Mouse (Mus musculus): Measurements from ENCODE around the gene Ptger1.

The Ptger1 gene

GRCm38 (mm10) chr8:83656043-83656442, 10.4 kb upstream of the Ptger1 start:
- no peak for DNase-seq (ENCODE audit: low read depth, low spot score)

DNA sequence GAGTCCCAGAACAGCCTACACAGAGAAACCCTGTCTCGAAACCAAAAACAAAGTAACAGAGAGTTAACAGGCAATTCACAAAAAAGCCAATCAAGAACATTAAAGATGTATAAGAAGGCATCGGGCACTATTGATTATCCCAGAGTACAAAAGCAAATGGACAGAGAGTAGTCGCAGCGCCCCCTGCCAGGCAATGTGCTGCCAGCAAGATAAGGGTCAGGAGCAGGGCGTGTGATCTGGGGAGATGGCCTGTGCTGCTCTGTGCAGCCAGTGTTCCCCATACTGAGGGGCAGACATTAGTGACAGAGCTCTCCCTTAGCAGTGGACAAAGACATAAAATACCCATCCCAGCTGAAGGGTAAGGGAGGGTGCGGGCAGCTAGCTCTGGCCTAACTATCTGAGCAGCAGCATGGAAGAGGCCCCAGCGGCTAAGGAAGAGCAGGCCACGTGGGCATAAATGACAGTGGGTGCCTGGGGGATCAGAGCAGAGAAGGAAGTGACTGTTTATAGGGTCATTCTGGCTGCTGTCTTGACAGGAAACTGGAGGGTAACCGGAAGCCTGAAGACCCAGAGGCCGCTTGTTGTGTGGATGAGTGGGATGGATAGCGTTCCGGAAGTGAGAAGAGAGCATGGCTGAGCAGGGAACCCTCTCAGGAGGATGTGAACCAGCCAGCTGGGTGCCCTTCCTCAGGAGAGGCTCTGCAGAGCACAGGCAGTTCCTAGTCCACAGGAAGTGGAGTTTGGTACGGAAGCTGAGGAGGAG, 9.8 kb upstream of the Ptger1 start:
- no peak for DNase-seq (ENCODE audit: low read depth, low spot score)

DNA sequence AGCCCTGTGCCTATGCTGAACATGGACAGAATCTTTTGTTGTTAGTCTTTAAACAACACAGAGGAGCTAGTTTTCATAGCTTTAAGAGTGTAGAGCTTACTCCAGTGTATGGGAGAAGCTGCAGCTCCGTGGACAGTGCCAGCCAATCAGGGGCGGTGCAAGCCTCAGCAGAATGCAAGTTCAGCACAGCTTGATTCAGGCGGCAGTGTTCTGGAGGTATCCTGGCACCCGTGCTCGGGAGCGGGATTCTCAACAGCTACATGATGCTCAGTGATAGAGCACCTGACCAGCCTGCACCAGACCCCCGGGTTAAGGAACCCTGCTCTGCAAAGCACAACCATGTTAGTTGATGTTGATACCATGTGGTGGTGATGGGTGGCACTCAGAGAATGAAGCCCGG, 5.9 kb upstream of the Ptger1 start:
- no peak for DNase-seq (ENCODE audit: low read depth, low spot score)

DNA sequence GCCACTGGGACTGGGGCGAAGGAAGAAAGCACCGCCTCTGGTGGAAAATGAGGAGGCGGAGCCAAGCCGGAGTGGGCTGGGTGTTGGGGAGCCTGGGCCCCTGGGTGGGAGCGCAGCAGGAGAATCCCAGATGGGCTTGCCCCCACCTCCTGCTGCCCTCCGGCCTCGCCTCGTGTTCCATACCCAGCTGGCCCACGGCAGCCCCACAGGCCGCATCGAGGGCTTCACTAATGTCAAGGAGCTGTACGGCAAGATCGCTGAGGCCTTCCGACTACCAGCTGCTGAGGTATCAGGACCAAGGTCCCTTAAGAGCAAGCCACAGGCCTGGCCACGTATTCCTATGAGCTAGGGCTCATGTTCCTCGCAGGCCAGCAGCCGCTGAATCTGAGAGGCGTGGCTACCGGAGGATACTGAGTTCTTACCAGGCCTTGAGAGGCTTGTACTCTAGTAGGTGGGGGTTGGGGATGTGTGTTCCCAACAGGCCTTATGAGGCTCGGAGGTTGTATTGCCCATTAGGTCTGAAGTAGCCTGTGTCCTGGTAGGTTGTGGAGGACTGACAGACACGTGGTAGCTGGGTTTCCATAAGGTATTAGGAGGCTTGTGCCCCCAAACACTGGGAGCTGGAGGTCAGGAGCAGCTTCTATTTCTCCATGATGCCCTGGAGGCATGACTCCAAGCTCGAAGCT, 5.3 kb upstream of the Ptger1 start:
- DNase-seq (ENCODE audit: low read depth, low spot score) = no peak

GRCm38 (mm10) chr8:83662421-83662826, 4.1 kb upstream of the Ptger1 start:
- DNase-seq (ENCODE audit: low read depth, low spot score) = peak; percentile 86

- no peak for DNase-seq (ENCODE audit: low read depth, low spot score)
Measured at GRCm38 (mm10) chr8:83664096-83664495, 2.4 kb upstream of the Ptger1 start.

- no peak for DNase-seq (ENCODE audit: low read depth, low spot score)
Measured at GRCm38 (mm10) chr8:83664931-83665625, 1.4 kb upstream of the Ptger1 start.

DNA sequence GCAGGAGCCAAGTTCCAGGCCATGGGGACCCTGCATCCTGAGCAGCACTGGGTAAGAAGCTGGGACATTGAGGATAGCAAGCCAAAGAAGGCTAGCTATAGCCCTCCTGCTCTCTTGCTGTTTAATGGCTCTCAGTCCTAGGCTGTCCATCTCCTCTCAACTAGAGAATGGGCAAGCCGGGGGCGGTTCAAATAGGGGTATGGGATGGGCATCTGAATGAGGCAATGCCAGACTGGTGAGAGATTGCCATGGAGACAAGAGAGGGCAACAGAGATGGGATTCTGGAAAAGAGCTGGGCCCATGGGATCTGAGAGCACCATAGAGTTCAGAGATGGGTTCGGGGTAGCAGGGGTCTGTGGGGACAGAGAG, 372 bp downstream of the Ptger1 start:
- DNase-seq (ENCODE audit: low read depth, low spot score) = peak; percentile 39

- DNase-seq (ENCODE audit: low read depth, low spot score) = no peak
Measured at GRCm38 (mm10) chr8:83667526-83667925, 1.0 kb downstream of the Ptger1 start.

- DNase-seq (ENCODE audit: low read depth, low spot score) = no peak
Measured at GRCm38 (mm10) chr8:83668010-83668916, 1.8 kb downstream of the Ptger1 start.

DNA sequence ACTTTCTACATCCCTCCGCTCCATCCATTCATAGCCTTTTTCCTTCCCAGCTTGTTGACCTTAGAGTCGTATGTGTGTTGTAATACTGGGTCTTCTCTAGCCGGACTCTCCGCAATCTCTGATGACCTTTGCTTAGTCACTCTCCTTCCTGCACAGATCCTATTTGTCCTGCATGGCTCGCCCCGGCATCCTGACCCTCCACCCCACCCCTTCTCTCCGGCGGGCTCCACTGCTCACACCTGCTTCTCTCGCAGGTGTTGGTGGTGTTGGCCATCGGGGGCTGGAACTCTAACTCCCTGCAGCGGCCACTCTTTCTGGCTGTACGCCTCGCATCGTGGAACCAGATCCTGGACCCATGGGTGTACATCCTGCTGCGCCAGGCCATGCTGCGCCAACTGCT, 2.5 kb downstream of the Ptger1 start:
- no peak for DNase-seq (ENCODE audit: low read depth, low spot score)

DNA sequence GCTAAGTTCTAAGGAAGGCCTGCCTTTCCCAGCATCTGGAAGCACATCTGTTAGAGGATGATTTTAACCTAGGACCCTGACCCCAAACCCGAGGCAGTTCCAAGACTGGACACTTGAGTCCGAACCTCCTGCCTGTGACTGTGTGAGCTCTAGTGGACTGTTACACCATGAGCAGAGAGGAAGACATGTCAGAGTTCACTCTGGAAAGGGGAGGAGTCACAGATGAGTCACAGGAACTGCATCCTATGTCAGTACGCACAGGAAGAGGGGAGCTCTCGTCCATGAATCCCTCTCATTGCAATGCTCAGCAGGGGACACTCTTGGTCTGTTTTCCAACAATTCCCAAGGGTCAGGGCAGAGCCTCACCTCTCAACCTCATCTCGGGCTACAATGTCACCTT, 6.5 kb downstream of the Ptger1 start:
- DNase-seq (ENCODE audit: low read depth, low spot score) = peak; percentile 54

- no peak for DNase-seq (ENCODE audit: low read depth, low spot score)
Measured at GRCm38 (mm10) chr8:83674497-83674896, 8.0 kb downstream of the Ptger1 start.

DNA sequence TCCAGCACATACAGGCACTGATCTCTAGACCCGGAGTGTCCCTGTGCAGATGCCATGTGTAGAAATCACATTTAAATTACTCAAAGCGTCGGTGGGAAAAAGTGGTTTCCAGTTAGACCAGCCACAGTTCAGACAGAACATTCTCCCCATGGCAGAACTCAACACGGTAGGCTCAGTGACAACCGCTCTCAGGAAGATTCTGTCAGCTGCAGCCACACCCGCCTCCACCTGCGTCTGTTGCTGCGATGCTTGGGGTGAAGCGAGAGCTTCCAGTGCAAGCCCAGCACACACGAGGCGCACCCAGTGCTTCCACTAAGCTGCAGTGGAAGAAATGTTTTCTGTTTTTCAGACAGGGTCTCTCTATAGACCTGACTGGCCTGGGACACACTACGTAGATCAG, 13.4 kb downstream of the Ptger1 start:
- DNase-seq (ENCODE audit: low read depth, low spot score) = no peak

DNA sequence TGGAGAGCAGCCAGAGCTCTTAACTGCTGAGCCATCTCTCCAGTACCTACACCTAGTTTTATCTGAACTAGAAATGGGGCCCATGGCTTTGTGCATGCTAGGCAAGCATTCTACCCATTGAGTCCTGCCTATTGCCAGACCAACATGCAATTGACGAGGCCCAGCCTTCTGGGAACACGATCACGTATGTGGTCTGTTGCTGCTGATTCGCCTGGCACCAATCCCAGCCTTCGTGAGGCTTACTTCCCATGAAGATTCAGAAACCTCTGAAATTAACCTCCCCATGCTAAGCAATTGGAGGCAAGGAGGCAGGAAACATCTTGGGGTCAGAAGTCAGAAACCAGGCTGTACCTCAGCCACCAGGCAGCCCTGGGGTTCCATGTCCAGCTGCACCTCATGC, 14.1 kb downstream of the Ptger1 start:
- DNase-seq (ENCODE audit: low read depth, low spot score) = no peak

GRCm38 (mm10) chr8:83681099-83681498, 14.6 kb downstream of the Ptger1 start:
- DNase-seq (ENCODE audit: low read depth, low spot score) = no peak

DNA sequence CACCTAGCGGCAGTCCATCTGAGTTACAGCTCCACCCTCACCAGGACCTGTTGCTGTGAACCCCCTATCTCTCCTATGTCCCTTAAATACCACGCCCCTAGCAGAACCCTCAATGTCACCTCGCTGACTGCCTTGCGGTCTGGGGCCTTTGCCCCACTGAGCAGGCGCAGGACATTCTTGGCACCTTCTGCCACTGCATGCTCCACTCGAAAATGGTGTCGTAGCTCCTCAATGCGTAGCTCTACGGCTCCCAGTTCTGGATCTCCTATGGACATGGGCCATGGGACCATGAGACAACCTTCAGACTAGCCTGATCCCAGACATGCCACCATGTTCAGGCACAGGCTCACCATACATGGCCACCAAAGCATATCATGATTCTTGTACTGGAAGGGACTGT, 18.0 kb downstream of the Ptger1 start:
- DNase-seq (ENCODE audit: low read depth, low spot score) = no peak

GRCm38 (mm10) chr8:83689264-83689663, 22.8 kb downstream of the Ptger1 start:
- no peak for DNase-seq (ENCODE audit: low read depth, low spot score)

GRCm38 (mm10) chr8:83693609-83694236, 27.2 kb downstream of the Ptger1 start:
- no peak for DNase-seq (ENCODE audit: low read depth, low spot score)

DNA sequence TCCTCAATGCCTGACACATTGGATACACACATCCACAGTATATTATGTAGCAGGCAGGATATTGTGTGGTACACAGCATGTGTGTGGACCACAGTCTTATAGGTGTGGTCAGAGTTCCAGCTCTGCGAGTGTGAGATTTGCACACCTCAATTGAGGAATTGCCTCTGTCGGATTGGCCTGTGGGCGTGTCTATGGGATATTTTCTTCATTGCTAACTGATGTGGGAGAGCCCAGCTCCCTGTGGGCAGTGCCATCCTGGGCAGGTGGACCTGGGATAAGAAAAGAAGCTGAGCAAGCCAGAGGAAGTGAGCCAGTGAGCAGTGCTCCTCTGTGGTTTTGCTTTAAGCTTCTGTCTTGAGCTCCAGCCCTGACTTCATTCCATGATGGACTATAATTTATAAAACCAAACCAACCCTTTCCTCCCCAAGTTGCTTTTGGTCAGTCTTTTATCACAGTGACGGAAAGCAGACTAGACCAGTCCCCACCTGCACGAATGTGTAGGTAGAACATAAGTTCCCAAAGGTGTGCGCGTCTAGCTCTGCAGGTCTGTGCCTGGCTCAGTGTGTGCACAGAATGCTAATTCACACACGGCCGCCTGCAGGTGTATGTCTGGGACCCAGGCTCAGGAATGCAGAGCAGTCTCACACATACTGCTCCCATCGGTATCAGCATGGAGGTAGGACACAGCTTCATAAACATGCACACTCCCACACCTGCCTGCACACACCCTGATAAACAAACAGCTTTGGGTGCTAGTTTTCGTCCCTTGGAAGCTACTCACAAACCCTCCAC, 28.1 kb downstream of the Ptger1 start:
- no peak for DNase-seq (ENCODE audit: low read depth, low spot score)

Measured in 3T3-L1 (cell line).